Mouse (Mus musculus): ENCODE data around the gene Gm10696.
"Not testable (repeated sequence)": the region's sequence is repeated elsewhere in the genome, so short reads cannot be mapped to it uniquely, and the experiment has no call there.

GRCm38 (mm10) chr3:94178093-94178492, at the start of gene Gm10696:
- TF ChIP-seq POLR2A (IDR thresholded peaks at IDR 0.05; ENCODE audit: low read depth, low read length); CTCF (conservative IDR thresholded peaks at IDR 0.05; ENCODE audit: insufficient read depth, insufficient read length, low read depth, low read length): not testable (repeated sequence)

Data from kidney, adult 2 months (tissue).